Mouse (Mus musculus) layer of hippocampus, adult 9-11 months (tissue): Measurements from ENCODE around the gene Arl1.
"Not testable (repeated sequence)": the region's sequence is repeated elsewhere in the genome, so short reads cannot be mapped to it uniquely, and the experiment has no call there.

Source experiments
- DNase-seq: peaks from one replicate; pipeline ENCODE4 v3.0.0; 2022

Gene Arl1

GRCm38 (mm10) chr10:88730571-88731495 lies at the start of gene Arl1:
Gene Arl1 (plus strand): TSS chr10:88730858.
- DNase-seq = peak; percentile 91

- no peak for DNase-seq
These were observed 47.6 kb upstream of the Arl1 start for GRCm38 (mm10) chr10:88682904-88683563.

- DNase-seq = no peak
These were observed 45.7 kb upstream of the Arl1 start, which contains the start of gene Spic for GRCm38 (mm10) chr10:88684925-88685324. Gene Spic (minus strand): TSS chr10:88685015.

GRCm38 (mm10) chr10:88700938-88701337 lies 29.7 kb upstream of the Arl1 start:
- no peak for DNase-seq

GRCm38 (mm10) chr10:88708671-88709523 lies 21.8 kb upstream of the Arl1 start:
- DNase-seq = peak; percentile 38

GRCm38 (mm10) chr10:88712359-88712758 lies 18.3 kb upstream of the Arl1 start:
- no peak for DNase-seq

- DNase-seq = no peak
These were observed 15.9 kb upstream of the Arl1 start for GRCm38 (mm10) chr10:88714744-88715143.

- DNase-seq = no peak
These were observed 15.0 kb upstream of the Arl1 start for GRCm38 (mm10) chr10:88715621-88716020.

GRCm38 (mm10) chr10:88716986-88717755 lies 13.5 kb upstream of the Arl1 start:
- DNase-seq = no peak

- no peak for DNase-seq
These were observed 13.0 kb upstream of the Arl1 start for GRCm38 (mm10) chr10:88717756-88718025.

- DNase-seq = no peak
These were observed 11.0 kb upstream of the Arl1 start for GRCm38 (mm10) chr10:88719618-88720017.

GRCm38 (mm10) chr10:88725343-88725742 lies 5.3 kb upstream of the Arl1 start:
- DNase-seq = no peak

GRCm38 (mm10) chr10:88727128-88727527 lies 3.5 kb upstream of the Arl1 start:
- peak; percentile 35 for DNase-seq

- DNase-seq = no peak
These were observed 2.5 kb upstream of the Arl1 start for GRCm38 (mm10) chr10:88728166-88728565.

GRCm38 (mm10) chr10:88731496-88732308 lies 1.0 kb downstream of the Arl1 start:
- no peak for DNase-seq

- no peak for DNase-seq
These were observed 1.6 kb downstream of the Arl1 start for GRCm38 (mm10) chr10:88732309-88732622.

- not testable (repeated sequence) for DNase-seq
These were observed 8.4 kb downstream of the Arl1 start for GRCm38 (mm10) chr10:88739074-88739473.

- no peak for DNase-seq
These were observed 9.2 kb downstream of the Arl1 start for GRCm38 (mm10) chr10:88739818-88740217.

- DNase-seq = no peak
These were observed 10.1 kb downstream of the Arl1 start for GRCm38 (mm10) chr10:88740781-88741180.

GRCm38 (mm10) chr10:88741426-88741825 lies 10.8 kb downstream of the Arl1 start:
- DNase-seq = no peak

- DNase-seq = peak; percentile 36
These were observed 31.0 kb downstream of the Arl1 start for GRCm38 (mm10) chr10:88761524-88762212.
